Mouse (Mus musculus): ENCODE measurements around the gene Mboat7. TPM values are rescaled to one million over a fixed set of nuclear protein-coding genes. Genes with fewer than 3 reads are reported as not detected.

Gene Mboat7
- total and polyA plus RNA-seq, 3 experiments: 18.4 to 41.2 (median 21.7) TPM

GRCm38 (mm10) chr7:3685400-3686187 is 7.7 kb downstream of the Mboat7 start:
- Histone ChIP-seq H3K27me3 (replicated peaks) (no peaks in the 10 kb centered on the region), H3K36me3 (replicated peaks in 1 of 2; ENCODE audit: control insufficient read depth in 1 of 2, insufficient read depth in 1 of 2, low read length in 1 of 2) (peaks cover 27 to 77% of the 10 kb centered on the region in 2 experiments), H3K4me1 (ENCODE audit: control insufficient read depth in 1 of 2, insufficient read depth in 2 of 2) (no peaks in the 10 kb centered on the region), H3K4me3 (replicated peaks in 1 of 3; ENCODE audit: low read depth in 2 of 3, low read length in 2 of 3, poor library complexity in 1 of 3) (no peak overlapping the region), H3K4me2 (ENCODE audit: insufficient read depth, low read depth, poor library complexity, severe bottlenecking) (no peak overlapping the region), H3K79me2 (replicated peaks; ENCODE audit: control insufficient read depth, extremely low read depth, insufficient read depth, poor library complexity, severe bottlenecking) (no peaks in the 10 kb centered on the region), H3K9me3 (replicated peaks; ENCODE audit: low read length) (no peaks in the 10 kb centered on the region), H3K9ac (ENCODE audit: insufficient read depth, low read depth) (no peak overlapping the region), H3K27ac (ENCODE audit: insufficient read depth, low read depth) (no peak overlapping the region)
- in situ Hi-C loops (cut with MboI; ENCODE audit: low pct_ligation_motif_present, low pct_unique_long_range_greater_than_20kb, low sequenced_read_pairs) (no loop called here), dilution Hi-C loops (cut with MboI; ENCODE audit: extremely low pct_ligation_motif_present, extremely low pct_unique_long_range_greater_than_20kb, low sequenced_read_pairs) (no loop called here)
- no peak for DNase-seq (ENCODE audit: extremely low read depth)
- no peak for TF ChIP-seq ZNF384 (IDR thresholded peaks at IDR 0.05; ENCODE audit: low read depth, low read length)
- no peak for TF ChIP-seq PAX5 (IDR thresholded peaks at IDR 0.05; ENCODE audit: low read length)
- TF ChIP-seq RCOR1 (conservative IDR thresholded peaks at IDR 0.05; ENCODE audit: low read depth, low read length): no peak
- TF ChIP-seq MAX (IDR thresholded peaks at IDR 0.05; ENCODE audit: low read length): no peak
- no peak for TF ChIP-seq USF1 (IDR thresholded peaks at IDR 0.05; ENCODE audit: low read depth, low read length)
- no peak for TF ChIP-seq NELFE (IDR thresholded peaks at IDR 0.05; ENCODE audit: low read depth, low read length)
- TF ChIP-seq ZMIZ1 (IDR thresholded peaks at IDR 0.05; ENCODE audit: low read depth, low read length): no peak
- TF ChIP-seq MEF2A (IDR thresholded peaks at IDR 0.05; ENCODE audit: borderline replicate concordance, low read depth, low read length): no peak
- TF ChIP-seq KAT2A (IDR thresholded peaks at IDR 0.05; ENCODE audit: insufficient replicate concordance, low read length): no peak

GRCm38 (mm10) chr7:3684698-3685097 is 8.6 kb downstream of the Mboat7 start:
- in situ Hi-C loops (cut with MboI; ENCODE audit: low pct_ligation_motif_present, low pct_unique_long_range_greater_than_20kb, low sequenced_read_pairs) (no loop called here), dilution Hi-C loops (cut with MboI; ENCODE audit: extremely low pct_ligation_motif_present, extremely low pct_unique_long_range_greater_than_20kb, low sequenced_read_pairs) (no loop called here)
- H3K27me3 ChIP-seq (replicated peaks): no peaks in the 10 kb centered on the region
- no peak overlapping the region for H3K4me3 ChIP-seq (replicated peaks in 1 of 3; ENCODE audit: low read depth in 2 of 3, low read length in 2 of 3, poor library complexity in 1 of 3)
- DNase-seq (ENCODE audit: extremely low read depth): no peak
- no peak overlapping the region for H3K4me2 ChIP-seq (ENCODE audit: insufficient read depth, low read depth, poor library complexity, severe bottlenecking)
- H3K9ac ChIP-seq (ENCODE audit: insufficient read depth, low read depth): no peak overlapping the region
- no peak for TF ChIP-seq E2F4 (IDR thresholded peaks at IDR 0.05; ENCODE audit: insufficient replicate concordance, low read depth, low read length)
- no peak for TF ChIP-seq GABPA (IDR thresholded peaks at IDR 0.05; ENCODE audit: insufficient replicate concordance, low read depth, low read length)
- TF ChIP-seq USF2 (conservative IDR thresholded peaks at IDR 0.05; ENCODE audit: low read depth, low read length): no peak
- no peak for TF ChIP-seq IRF4 (IDR thresholded peaks at IDR 0.05; ENCODE audit: low read depth, low read length)
- no peak for TF ChIP-seq NELFE (IDR thresholded peaks at IDR 0.05; ENCODE audit: low read depth, low read length)
- no peak for TF ChIP-seq CHD1 (IDR thresholded peaks at IDR 0.05; ENCODE audit: low read depth, low read length)
- TF ChIP-seq SMC3 (IDR thresholded peaks at IDR 0.05; ENCODE audit: low read depth, low read length): no peak
- no peak for TF ChIP-seq ZKSCAN1 (IDR thresholded peaks at IDR 0.05; ENCODE audit: borderline replicate concordance, low read depth, low read length)
- TF ChIP-seq SIN3A (IDR thresholded peaks at IDR 0.05; ENCODE audit: low read length): no peak
- TF ChIP-seq USF1 (IDR thresholded peaks at IDR 0.05; ENCODE audit: low read depth, low read length): no peak
- TF ChIP-seq HCFC1 (IDR thresholded peaks at IDR 0.05; ENCODE audit: low read depth, low read length): no peak
- no peak for TF ChIP-seq ELF1 (IDR thresholded peaks at IDR 0.05; ENCODE audit: low read depth, low read length)
- no peak for TF ChIP-seq MAX (IDR thresholded peaks at IDR 0.05; ENCODE audit: low read length)
- TF ChIP-seq PAX5 (IDR thresholded peaks at IDR 0.05; ENCODE audit: low read length): no peak
- no peak for TF ChIP-seq CHD2 (IDR thresholded peaks at IDR 0.05; ENCODE audit: low read length)
- TF ChIP-seq MYC (IDR thresholded peaks at IDR 0.05; ENCODE audit: low read depth, low read length): no peak
- no peak for TF ChIP-seq POLR2AphosphoS2 (IDR thresholded peaks at IDR 0.05; ENCODE audit: low read depth, low read length)
- no peak for TF ChIP-seq KAT2A (IDR thresholded peaks at IDR 0.05; ENCODE audit: insufficient replicate concordance, low read length)
- no peak overlapping the region for H3K27ac ChIP-seq (ENCODE audit: insufficient read depth, low read depth)
- peaks cover 0 to 3% of the 10 kb centered on the region in 2 experiments; a peak in 1 of 4 replicates for H3K4me1 ChIP-seq (ENCODE audit: control insufficient read depth in 1 of 2, insufficient read depth in 2 of 2)
- H3K36me3 ChIP-seq (replicated peaks in 1 of 2; ENCODE audit: control insufficient read depth in 1 of 2, insufficient read depth in 1 of 2, low read length in 1 of 2): peaks cover 27 to 72% of the 10 kb centered on the region in 2 experiments
- H3K79me2 ChIP-seq (replicated peaks; ENCODE audit: control insufficient read depth, extremely low read depth, insufficient read depth, poor library complexity, severe bottlenecking): no peaks in the 10 kb centered on the region
- no peaks in the 10 kb centered on the region for H3K9me3 ChIP-seq (replicated peaks; ENCODE audit: low read length)
